24 mouse cellular contexts compared by ENCODE assay signal in the genomic region with DNA sequence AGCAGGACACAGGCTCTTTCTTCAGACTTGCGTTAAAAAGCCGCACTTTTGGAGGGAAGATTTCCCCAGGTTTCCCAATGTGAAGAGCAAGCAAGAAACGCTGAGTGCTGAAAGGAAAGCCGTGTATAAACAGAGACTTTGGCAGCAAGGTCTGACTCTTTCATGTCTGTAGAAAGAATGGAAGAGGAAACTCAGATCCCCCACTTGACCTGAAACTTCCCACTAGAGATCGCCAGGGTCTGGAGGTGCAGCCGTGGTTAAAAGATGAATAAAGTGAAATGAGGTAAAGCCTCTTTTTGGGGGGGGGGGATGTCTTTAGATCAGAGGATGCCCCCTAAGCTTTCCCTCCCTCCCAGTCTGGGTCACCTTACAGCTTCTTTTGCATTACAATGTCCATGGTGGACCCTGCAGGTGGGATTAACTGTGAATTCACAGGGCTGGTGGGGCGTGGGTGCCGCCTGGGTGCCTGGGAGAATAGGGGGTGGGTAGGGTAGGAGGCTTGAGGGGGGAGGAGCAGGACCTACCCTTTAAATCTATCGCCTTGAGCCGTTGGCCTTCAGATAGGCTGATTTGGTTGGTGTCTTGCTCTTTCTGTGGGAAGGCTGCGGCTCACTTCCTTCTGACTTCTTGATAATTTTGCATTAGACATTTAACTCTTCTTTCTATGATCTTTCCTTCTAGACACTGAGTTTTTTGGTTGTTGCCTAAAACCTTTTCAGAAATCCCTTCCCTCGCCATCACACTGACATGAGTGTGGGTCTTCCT. TPM values are rescaled to one million over a fixed set of nuclear protein-coding genes. Genes with fewer than 3 reads are reported as not detected.
A peak's percentile ranks its signal among the peaks of the same experiment; 100 is the strongest.
DNase-seq lines count a peak whose midpoint lies in the region; ATAC-seq and TF ChIP-seq lines count a peak whose summit lies in the region.
"Had no signal": no experiment of that assay in that cellular context is flagged by ENCODE, and none has a peak within 500 bp of the region (broad histone marks: within the 10 kb centered on the region; RNA-seq: fewer than 3 reads in every experiment).

A gene (plus strand): TSS at position 454 of the 765 bp plus-strand sequence.

- no peak within 1 kb of the TSS for H3K27ac ChIP-seq in embryonic facial prominence, embryonic 14.5 days (replicated peaks; ENCODE audit: low read depth, low read length)
- H3K27ac ChIP-seq in embryonic facial prominence, embryonic 10.5 days (replicated peaks): no peak within 1 kb of the TSS
- H3K27ac ChIP-seq in midbrain, embryonic 11.5 days (ENCODE audit: low read depth, low read length): no peak within 1 kb of the TSS
- no peak within 1 kb of the TSS for H3K27ac ChIP-seq in midbrain, embryonic 14.5 days (replicated peaks; ENCODE audit: low read depth, low read length)
- H3K27ac ChIP-seq in ES-E14 (ENCODE audit: insufficient read depth, low read depth, low read length, poor library complexity, severe bottlenecking): peak within 1 kb of the TSS; percentile 88; the same call in 1 of the 2 replicates
- no peak within 1 kb of the TSS; the same call in 1 of the 2 replicates for H3K27ac ChIP-seq in bone marrow, adult 2 months (ENCODE audit: control insufficient read depth, insufficient read depth, low read depth, low read length, poor library complexity)
- no peak within 1 kb of the TSS for H3K27ac ChIP-seq in liver, postnatal 0 days (ENCODE audit: low read depth)
- H3K27ac ChIP-seq: forebrain, embryonic 15.5 days; heart, embryonic 10.5 days; heart, embryonic 15.5 days; hindbrain, embryonic 13.5 days; hindbrain, postnatal 0 days had no signal

- no peaks in the 10 kb centered on the region for H3K9me3 ChIP-seq in embryonic facial prominence, embryonic 14.5 days (ENCODE audit: control insufficient read depth, low read length)
- no peaks in the 10 kb centered on the region for H3K9me3 ChIP-seq in embryonic facial prominence, embryonic 10.5 days
- H3K9me3 ChIP-seq in midbrain, embryonic 11.5 days (ENCODE audit: control insufficient read depth, low read length): no peaks in the 10 kb centered on the region
- no peaks in the 10 kb centered on the region for H3K9me3 ChIP-seq in midbrain, embryonic 14.5 days (ENCODE audit: control insufficient read depth, low read length)
- H3K9me3 ChIP-seq in ES-E14 (ENCODE audit: control insufficient read depth, insufficient read depth, low read depth, low read length): no peaks in the 10 kb centered on the region
- no peaks in the 10 kb centered on the region for H3K9me3 ChIP-seq in liver, postnatal 0 days (ENCODE audit: low read length)
- H3K9me3 ChIP-seq: forebrain, embryonic 15.5 days; heart, embryonic 10.5 days; heart, embryonic 15.5 days; hindbrain, embryonic 13.5 days had no signal

- H3K36me3 ChIP-seq in embryonic facial prominence, embryonic 14.5 days (ENCODE audit: control insufficient read depth, insufficient read depth, low read length): no peaks in the 10 kb centered on the region
- H3K36me3 ChIP-seq in embryonic facial prominence, embryonic 10.5 days (replicated peaks): no peaks in the 10 kb centered on the region
- no peaks in the 10 kb centered on the region for H3K36me3 ChIP-seq in midbrain, embryonic 11.5 days (ENCODE audit: control insufficient read depth, insufficient read depth, low read length)
- H3K36me3 ChIP-seq in midbrain, embryonic 14.5 days (ENCODE audit: control insufficient read depth, insufficient read depth, low read length): no peaks in the 10 kb centered on the region
- peaks cover 14% of the 10 kb centered on the region for H3K36me3 ChIP-seq in ES-E14 (ENCODE audit: control insufficient read depth, insufficient read depth, low read length, poor library complexity, severe bottlenecking)
- H3K36me3 ChIP-seq in liver, postnatal 0 days (replicated peaks; ENCODE audit: insufficient read depth, low read length): no peaks in the 10 kb centered on the region
- H3K36me3 ChIP-seq: forebrain, embryonic 15.5 days; heart, embryonic 10.5 days; heart, embryonic 15.5 days; hindbrain, embryonic 13.5 days had no signal

- H3K4me1 ChIP-seq in embryonic facial prominence, embryonic 14.5 days (ENCODE audit: control insufficient read depth, insufficient read depth, low read length): peaks cover 12% of the 10 kb centered on the region
- peaks cover 13% of the 10 kb centered on the region for H3K4me1 ChIP-seq in embryonic facial prominence, embryonic 10.5 days
- H3K4me1 ChIP-seq in midbrain, embryonic 11.5 days (ENCODE audit: control insufficient read depth, insufficient read depth, low read length): peaks cover 5% of the 10 kb centered on the region
- peaks cover 5% of the 10 kb centered on the region; the same call in 1 of the 2 replicates for H3K4me1 ChIP-seq in midbrain, embryonic 14.5 days (ENCODE audit: control insufficient read depth, insufficient read depth, low read length)
- peaks cover 6 to 7% of the 10 kb centered on the region in 2 experiments for H3K4me1 ChIP-seq in ES-E14 (ENCODE audit: control insufficient read depth in 2 of 2, insufficient read depth in 2 of 2, low read length in 2 of 2, poor library complexity in 1 of 2)
- no peaks in the 10 kb centered on the region for H3K4me1 ChIP-seq in bone marrow, adult 2 months (ENCODE audit: control insufficient read depth, insufficient read depth, low read length)
- no peaks in the 10 kb centered on the region for H3K4me1 ChIP-seq in liver, postnatal 0 days (ENCODE audit: insufficient read depth)

- ATAC-seq in embryonic facial prominence, embryonic 14.5 days (ENCODE audit: low read depth): no peak
- no peak for ATAC-seq in midbrain, embryonic 11.5 days (ENCODE audit: low FRiP score)
- no peak for ATAC-seq in midbrain, embryonic 14.5 days (ENCODE audit: low FRiP score, low TSS enrichment)
- no peak for ATAC-seq in liver, postnatal 0 days
- ATAC-seq: forebrain, embryonic 15.5 days; hindbrain, postnatal 0 days had no signal

- H3K4me2 ChIP-seq in embryonic facial prominence, embryonic 14.5 days (ENCODE audit: low read depth, low read length): no peak within 1 kb of the TSS
- no peak within 1 kb of the TSS for H3K4me2 ChIP-seq in midbrain, embryonic 11.5 days
- H3K4me2 ChIP-seq in midbrain, embryonic 14.5 days (ENCODE audit: low read length): no peak within 1 kb of the TSS
- no peak within 1 kb of the TSS for H3K4me2 ChIP-seq in liver, postnatal 0 days (ENCODE audit: low read depth, low read length)
- H3K4me2 ChIP-seq: forebrain, embryonic 15.5 days; heart, embryonic 15.5 days; hindbrain, embryonic 13.5 days had no signal

- TF ChIP-seq EP300 in liver, postnatal 0 days (IDR thresholded peaks at IDR 0.05; ENCODE audit: low read depth): no peak

- no peak within 1 kb of the TSS for H3K4me3 ChIP-seq in embryonic facial prominence, embryonic 14.5 days (ENCODE audit: low read depth, low read length)
- no peak within 1 kb of the TSS for H3K4me3 ChIP-seq in embryonic facial prominence, embryonic 10.5 days
- no peak within 1 kb of the TSS for H3K4me3 ChIP-seq in midbrain, embryonic 11.5 days (ENCODE audit: low read depth, low read length)
- no peak within 1 kb of the TSS for H3K4me3 ChIP-seq in midbrain, embryonic 14.5 days (replicated peaks; ENCODE audit: low read depth, low read length)
- peak within 1 kb of the TSS; percentile 78 to 88 for H3K4me3 ChIP-seq in ES-E14 (ENCODE audit: insufficient read depth in 1 of 2, low read depth in 1 of 2, low read length in 2 of 2, poor library complexity in 1 of 2, severe bottlenecking in 1 of 2)
- no peak within 1 kb of the TSS for H3K4me3 ChIP-seq in bone marrow, adult 2 months (replicated peaks; ENCODE audit: control insufficient read depth, low read depth, low read length)
- H3K4me3 ChIP-seq in liver, postnatal 0 days (ENCODE audit: low read depth, low read length): no peak within 1 kb of the TSS
- H3K4me3 ChIP-seq: forebrain, embryonic 15.5 days; heart, embryonic 10.5 days; heart, embryonic 15.5 days; hindbrain, embryonic 13.5 days had no signal

- in situ Hi-C loops in ES-E14 (cut with MboI; ENCODE audit: low sequenced_read_pairs in 2 of 2, unreplicated experiment in 2 of 2): loop anchor here in 1 of 2 experiments (5.0 kb wide), 1 partner anchor 45 kb away; no protein-coding TSS in a partner anchor

- 17% methylated on average over 12 of the region's 12 CpGs for WGBS in embryonic facial prominence, embryonic 14.5 days
- 14% methylated on average over 12 of the region's 12 CpGs for WGBS in embryonic facial prominence, embryonic 10.5 days
- WGBS in midbrain, embryonic 11.5 days: 16% methylated on average over 12 of the region's 12 CpGs
- 21% methylated on average over 12 of the region's 12 CpGs for WGBS in midbrain, embryonic 14.5 days
- WGBS in bone marrow, adult 2 months: 41% methylated on average over 12 of the region's 12 CpGs
- 22% methylated on average over 12 of the region's 12 CpGs for WGBS in liver, postnatal 0 days (ENCODE audit: insufficient replicate concordance)

- peak; percentile 43 for DNase-seq in embryonic facial prominence, embryonic 14.5 days (ENCODE audit: low spot score)
- DNase-seq in embryonic facial prominence, embryonic 10.5 days (ENCODE audit: low spot score): no peak
- DNase-seq in midbrain, embryonic 11.5 days (ENCODE audit: low spot score, missing footprints): peak; percentile 65
- no peak for DNase-seq in midbrain, embryonic 14.5 days
- peak; percentile 86 for DNase-seq in ES-E14 (ENCODE audit: low read depth, low spot score)
- DNase-seq in liver, postnatal 0 days: no peak
- DNase-seq in right cerebral cortex, postnatal 10 days (ENCODE audit: low spot score in 2 of 2): no peak
- DNase-seq: adrenal gland, adult 8-10 months; cerebellum, adult 11-12 months; cerebellum, adult 9-10 months; cerebellum, postnatal 25 days; gastrocnemius, postnatal 10 days; heart, adult 18-20 months; heart, postnatal 14 days had no signal

- H3K9ac ChIP-seq in embryonic facial prominence, embryonic 14.5 days (ENCODE audit: low read depth, low read length): no peak within 1 kb of the TSS
- no peak within 1 kb of the TSS for H3K9ac ChIP-seq in midbrain, embryonic 11.5 days (ENCODE audit: low read length)
- no peak within 1 kb of the TSS for H3K9ac ChIP-seq in midbrain, embryonic 14.5 days (replicated peaks; ENCODE audit: low read length)
- peak within 1 kb of the TSS; percentile 84 for H3K9ac ChIP-seq in ES-E14 (ENCODE audit: insufficient read depth, low read depth, low read length, poor library complexity, severe bottlenecking)
- no peak within 1 kb of the TSS for H3K9ac ChIP-seq in liver, postnatal 0 days (replicated peaks)
- H3K9ac ChIP-seq: forebrain, embryonic 15.5 days; heart, embryonic 15.5 days; hindbrain, embryonic 13.5 days had no signal

- TF ChIP-seq POLR2A in bone marrow, adult 2 months (IDR thresholded peaks at IDR 0.05; ENCODE audit: borderline replicate concordance, control insufficient read depth, low read depth, low read length): no peak

- no peak for TF ChIP-seq CTCF in bone marrow, adult 2 months (IDR thresholded peaks at IDR 0.05; ENCODE audit: control insufficient read depth, insufficient read depth, low read length)
- TF ChIP-seq CTCF in liver, postnatal 0 days (IDR thresholded peaks at IDR 0.05; ENCODE audit: low read depth): no peak

- 0 out of 2 replicates have a peak, but pooled peaks cover 3% of the 10 kb centered on the region for H3K27me3 ChIP-seq in embryonic facial prominence, embryonic 14.5 days (replicated peaks; ENCODE audit: control insufficient read depth, insufficient read depth, low read length)
- H3K27me3 ChIP-seq in embryonic facial prominence, embryonic 10.5 days (replicated peaks; ENCODE audit: low read depth, poor library complexity, severe bottlenecking): peaks cover 35% of the 10 kb centered on the region
- H3K27me3 ChIP-seq in midbrain, embryonic 11.5 days (ENCODE audit: control insufficient read depth, insufficient read depth, low read length): no peaks in the 10 kb centered on the region; the same call in 1 of the 2 replicates
- no peaks in the 10 kb centered on the region for H3K27me3 ChIP-seq in midbrain, embryonic 14.5 days (ENCODE audit: control insufficient read depth, insufficient read depth, low read length)
- no peaks in the 10 kb centered on the region for H3K27me3 ChIP-seq in liver, postnatal 0 days (ENCODE audit: insufficient read depth, low read length)
- H3K27me3 ChIP-seq: heart, embryonic 15.5 days had no signal

RNA-seq across cellular contexts. Expression of the gene that starts here (rescaled TPM):
- polyA plus RNA-seq in embryonic facial prominence, embryonic 14.5 days (2014; fragmentation: Nextera tagmentation; extraction: Ambion mirVana): 0.11 and 0.33 TPM in 2 replicates
- polyA plus RNA-seq in embryonic facial prominence, embryonic 10.5 days (2016; fragmentation: Nextera tagmentation; extraction: Ambion mirVana): 0.26 TPM in 1 of 2 replicates, not detected in the other
- 0.22 TPM in 1 of 2 replicates, not detected in the other for polyA plus RNA-seq in midbrain, embryonic 11.5 days (2014; fragmentation: Nextera tagmentation; extraction: Ambion mirVana)
- 0.11 TPM in 1 of 2 replicates, not detected in the other for polyA plus RNA-seq in midbrain, embryonic 14.5 days (2014; fragmentation: Nextera tagmentation; extraction: Ambion mirVana)
- 89.3 and 138 TPM in 2 replicates for total RNA-seq in ES-E14 (2012; rRNA removed)
- polyA plus RNA-seq in bone marrow, adult 2 months (2011; ENCODE audit: insufficient read depth, insufficient read length, low replicate concordance, missing spikeins): 18.2 TPM in 1 of 2 replicates, not detected in the other
- polyA plus RNA-seq in liver, postnatal 0 days (2015; fragmentation: Nextera tagmentation; extraction: Ambion mirVana): not detected in 2 replicates
- total RNA-seq: adrenal gland, adult 8-10 months; adrenal gland, postnatal 4 days; gastrocnemius, postnatal 10 days; gastrocnemius, postnatal 4 days; heart, adult 18-20 months; heart, postnatal 14 days; hematopoietic stem cell, adult 5-6 weeks; hindbrain, postnatal 0 days; MEL had no signal

Comparison
In these comparisons a context has a peak if more than half of its experiments do, and no peak if none do; other contexts are left out.
1. Peak in DNase-seq in embryonic facial prominence, embryonic 14.5 days; RNA of the gene not detected or under 1 TPM.
2. Peak in DNase-seq in midbrain, embryonic 11.5 days; RNA of the gene not detected or under 1 TPM.
3. H3K4me3 ChIP-seq: peak in ES-E14 (2 of 2); none in embryonic facial prominence, embryonic 14.5 days (single experiment), embryonic facial prominence, embryonic 10.5 days (single experiment), midbrain, embryonic 11.5 days (single experiment), midbrain, embryonic 14.5 days (single experiment), bone marrow, adult 2 months (single experiment) and liver, postnatal 0 days (single experiment).